Mouse (Mus musculus) left cerebral cortex, adult 11 months (tissue): ENCODE results near the gene Dpp4.

ENCODE experiments used
- DNase-seq: peaks from one replicate; pipeline ENCODE4 v3.0.0; 2022; ENCODE audit warnings: low spot score

Gene Dpp4

DNA sequence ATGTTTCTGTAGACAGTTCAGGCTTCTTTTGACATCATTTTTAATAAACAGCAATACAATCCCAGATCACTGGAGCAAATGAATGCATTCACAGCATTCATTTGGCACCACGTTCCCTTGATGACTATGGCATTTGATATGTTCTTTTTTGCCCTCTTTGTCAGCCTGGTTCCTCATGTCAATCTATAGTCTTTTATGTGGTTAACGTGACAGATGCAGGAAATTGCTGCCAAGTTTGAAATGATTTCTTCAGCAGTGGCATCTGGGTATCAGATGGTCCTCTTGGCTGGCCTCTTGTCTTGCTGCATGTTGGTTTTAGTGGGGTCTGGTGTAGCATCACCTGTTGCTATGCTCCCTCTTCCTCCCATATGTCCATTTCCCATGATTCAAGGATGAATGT lies 118.2 kb downstream of the Dpp4 start:
- no peak for DNase-seq

DNA sequence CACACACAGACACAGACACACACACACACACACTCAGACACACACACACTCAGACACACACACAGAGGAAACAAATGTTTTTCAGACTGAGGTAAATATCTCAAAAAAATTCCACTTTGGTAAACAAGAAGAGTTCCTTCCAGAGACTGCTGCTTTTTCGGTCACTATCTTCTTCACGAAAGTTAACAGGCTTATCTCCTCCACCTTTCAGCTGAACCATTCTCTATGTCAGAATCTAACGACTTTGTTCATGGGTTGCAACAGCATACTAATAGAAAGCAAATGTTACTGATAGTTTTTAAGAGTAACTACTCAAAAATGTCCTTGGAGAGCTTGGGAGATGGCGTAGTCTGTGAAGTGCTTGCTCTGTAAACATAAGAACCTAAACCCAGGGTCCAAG lies 124.5 kb downstream of the Dpp4 start:
- DNase-seq: no peak

GRCm38 (mm10) chr2:62285847-62286246 lies 126.2 kb downstream of the Dpp4 start:
- no peak for DNase-seq

GRCm38 (mm10) chr2:62285026-62285425 lies 127.0 kb downstream of the Dpp4 start:
- no peak for DNase-seq
